Mouse (Mus musculus) thymus, adult 2 months (tissue): ENCODE results near the gene Arhgap23. TPM values are rescaled to one million over a fixed set of nuclear protein-coding genes. Genes with fewer than 3 reads are reported as not detected.

Experiments used
- DNase-seq: peaks from one replicate; pipeline ENCODE4 v3.0.0; 2021
- H3K27ac ChIP-seq: fragments of 200-500 bp; 2 replicates; pipeline ENCODE4 v1.5.1; 2012; ENCODE audit warnings: low read length, control low read depth; ENCODE audit not compliant: control insufficient read depth, insufficient read depth
- H3K27me3 ChIP-seq: fragments of 200-500 bp; 2 replicates; pipeline ENCODE4 v1.6.1; 2012; ENCODE audit warnings: mild to moderate bottlenecking, low read length, moderate library complexity, mixed read lengths; ENCODE audit not compliant: control insufficient read depth, insufficient read depth
- H3K36me3 ChIP-seq: fragments of 200-500 bp; 2 replicates; pipeline ENCODE4 v1.6.1; 2012; ENCODE audit warnings: mild to moderate bottlenecking, low read length, moderate library complexity; ENCODE audit not compliant: control insufficient read depth, insufficient read depth
- H3K4me1 ChIP-seq: fragments of 200-500 bp; replicated peaks from 2 replicates; pipeline ENCODE4 v1.6.1; 2012; ENCODE audit warnings: low read length; ENCODE audit not compliant: control insufficient read depth, insufficient read depth
- H3K4me3 ChIP-seq: fragments of 200-500 bp; 2 replicates; pipeline ENCODE4 v1.5.1; 2012; ENCODE audit warnings: mild to moderate bottlenecking, low read length, control low read depth, moderate library complexity; ENCODE audit not compliant: control insufficient read depth, insufficient read depth
- CTCF ChIP-seq: fragments of 200-500 bp; IDR thresholded peaks from 2 replicates; pipeline ENCODE4 v1.5.1; 2012; ENCODE audit warnings: mild to moderate bottlenecking, control low read depth, low read length, moderate library complexity, borderline replicate concordance; ENCODE audit not compliant: control insufficient read depth, poor library complexity, insufficient read depth; ENCODE audit errors: extremely low read depth
- POLR2A ChIP-seq: fragments of 200-500 bp; IDR thresholded peaks from 2 replicates; pipeline ENCODE4 v1.6.1; 2012; ENCODE audit warnings: mild to moderate bottlenecking, low read length, control low read depth, moderate library complexity; ENCODE audit not compliant: control insufficient read depth, poor library complexity, insufficient read depth; ENCODE audit errors: extremely low read depth
- WGBS: fragments of 180-500 bp; shearing (Covaris S2); methylation state at CpG from one replicate; pipeline ENCODE4 v1.1.7; 2018; 5-methylcytosine and 5-hydroxymethylcytosine counted together
- polyA plus RNA-seq: library from polyadenylated mRNA; depleted of rRNA; stranded (reverse); fragments of >200 nt; gene quantifications from 2 replicates; pipeline ENCODE4 v1.2.3, GENCODE M21; 2012

The Arhgap23 gene
- polyA plus RNA-seq, 1 experiment = 13.3 TPM

DNA sequence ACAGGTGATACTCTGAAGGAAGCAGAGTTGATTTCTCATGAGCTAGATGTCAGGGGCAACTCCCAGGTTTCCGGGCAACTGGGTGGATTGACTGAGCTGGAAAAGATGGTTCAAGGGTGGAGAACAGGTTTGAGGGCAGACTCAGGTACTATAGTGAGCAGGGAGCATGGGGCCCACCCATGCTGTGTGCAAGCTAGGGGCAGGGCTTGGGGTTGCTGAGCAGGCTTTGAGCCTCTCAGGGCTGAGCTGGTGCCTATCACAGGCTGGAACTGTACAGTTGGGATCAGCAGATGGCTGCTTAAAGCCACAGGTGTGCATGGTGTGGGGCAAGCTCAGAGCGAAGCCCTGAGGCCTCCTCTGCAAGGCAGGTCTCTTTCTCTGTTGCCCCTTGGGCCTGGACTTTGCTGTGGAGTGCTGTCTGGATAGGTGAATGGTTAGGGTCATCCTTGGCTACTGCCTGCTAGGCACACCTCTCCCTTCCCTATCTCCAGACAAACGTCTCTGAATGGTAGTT, 46.0 kb downstream of the Arhgap23 start:
- no peak for DNase-seq
- H3K36me3 ChIP-seq = no peaks in the 10 kb centered on the region
- TF ChIP-seq CTCF = no peak
- TF ChIP-seq POLR2A = no peak
- H3K4me1 ChIP-seq = no peaks in the 10 kb centered on the region
- no peak overlapping the region for H3K27ac ChIP-seq
- H3K4me3 ChIP-seq = no peak overlapping the region
- no peaks in the 10 kb centered on the region for H3K27me3 ChIP-seq
- 94% methylated on average over 3 of the region's 3 CpGs for WGBS

DNA sequence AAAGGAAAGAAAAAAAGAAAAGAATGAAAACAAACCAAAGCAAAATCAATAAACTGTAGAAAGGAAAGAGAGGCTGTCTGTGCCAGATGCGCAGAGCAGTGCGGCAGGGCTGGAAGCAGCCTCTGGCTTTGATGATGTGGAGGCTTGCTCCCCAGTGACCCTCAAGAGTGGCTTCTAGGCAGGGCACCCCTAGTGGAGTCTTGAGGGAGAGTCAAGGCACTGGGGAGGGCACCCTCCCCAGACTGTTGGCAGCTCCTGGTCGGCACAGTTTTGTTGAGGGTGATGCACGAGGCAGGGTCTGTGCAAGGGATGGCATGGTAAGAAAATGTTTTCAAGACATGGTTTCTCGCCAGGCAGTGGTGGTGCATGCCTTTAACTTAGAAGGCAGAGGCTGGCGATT, 47.2 kb downstream of the Arhgap23 start:
- TF ChIP-seq POLR2A (no peak), CTCF (no peak)
- H3K27ac ChIP-seq = no peak overlapping the region
- 94% methylated on average over 6 of the region's 6 CpGs for WGBS
- no peak for DNase-seq
- no peaks in the 10 kb centered on the region for H3K27me3 ChIP-seq
- no peaks in the 10 kb centered on the region for H3K36me3 ChIP-seq
- no peak overlapping the region for H3K4me3 ChIP-seq
- no peaks in the 10 kb centered on the region for H3K4me1 ChIP-seq

DNA sequence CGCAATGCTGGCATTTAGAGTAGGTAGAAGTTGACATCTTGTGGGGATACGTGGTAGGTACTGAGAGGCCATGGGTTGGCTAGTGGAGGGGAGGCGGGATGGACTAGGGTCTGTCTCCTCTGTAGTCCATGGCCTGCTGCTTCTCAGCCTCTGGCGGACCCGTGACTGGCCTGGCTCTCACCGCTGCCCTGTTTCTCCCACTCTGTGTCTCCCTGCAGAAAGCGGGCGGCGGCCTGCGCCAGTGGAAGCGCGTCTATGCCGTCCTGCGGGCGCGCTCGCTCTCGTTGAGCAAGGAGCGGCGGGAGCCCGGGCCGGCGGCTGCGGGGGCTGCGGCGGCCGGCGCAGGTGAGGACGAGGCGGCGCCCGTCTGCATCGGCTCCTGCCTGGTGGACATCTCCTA, 47.8 kb downstream of the Arhgap23 start:
- no peaks in the 10 kb centered on the region for H3K4me1 ChIP-seq
- H3K27ac ChIP-seq = no peak overlapping the region
- 97% methylated on average over 33 of the region's 33 CpGs for WGBS
- no peak overlapping the region for H3K4me3 ChIP-seq
- DNase-seq = no peak
- TF ChIP-seq CTCF (no peak), POLR2A (no peak)
- H3K27me3 ChIP-seq = no peaks in the 10 kb centered on the region
- H3K36me3 ChIP-seq = no peaks in the 10 kb centered on the region

DNA sequence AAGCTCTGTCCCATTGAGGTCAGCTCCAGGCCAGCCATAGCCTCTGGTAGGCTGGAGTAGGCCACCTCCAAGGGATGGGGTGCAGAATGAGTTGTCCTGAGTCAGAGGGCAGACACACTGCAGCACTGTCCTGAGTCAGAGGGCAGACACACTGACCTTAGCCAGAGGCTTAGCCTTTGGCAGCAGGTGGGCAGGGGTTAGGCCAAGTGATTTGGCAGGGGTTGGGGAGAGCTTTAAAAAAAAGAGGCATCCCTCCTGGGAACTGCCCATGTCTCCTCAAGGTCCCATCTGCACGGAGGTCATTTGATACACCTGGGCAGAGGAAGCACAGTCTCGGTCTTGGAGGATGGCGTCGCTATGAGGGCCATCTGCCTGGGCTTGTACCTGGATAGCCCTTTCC, 48.7 kb downstream of the Arhgap23 start:
- H3K4me1 ChIP-seq = no peaks in the 10 kb centered on the region
- no peak for DNase-seq
- H3K27me3 ChIP-seq = no peaks in the 10 kb centered on the region
- TF ChIP-seq CTCF = no peak
- no peak for TF ChIP-seq POLR2A
- WGBS = 96% methylated on average over 4 of the region's 4 CpGs
- H3K4me3 ChIP-seq = no peak overlapping the region
- no peaks in the 10 kb centered on the region for H3K36me3 ChIP-seq
- H3K27ac ChIP-seq = no peak overlapping the region

DNA sequence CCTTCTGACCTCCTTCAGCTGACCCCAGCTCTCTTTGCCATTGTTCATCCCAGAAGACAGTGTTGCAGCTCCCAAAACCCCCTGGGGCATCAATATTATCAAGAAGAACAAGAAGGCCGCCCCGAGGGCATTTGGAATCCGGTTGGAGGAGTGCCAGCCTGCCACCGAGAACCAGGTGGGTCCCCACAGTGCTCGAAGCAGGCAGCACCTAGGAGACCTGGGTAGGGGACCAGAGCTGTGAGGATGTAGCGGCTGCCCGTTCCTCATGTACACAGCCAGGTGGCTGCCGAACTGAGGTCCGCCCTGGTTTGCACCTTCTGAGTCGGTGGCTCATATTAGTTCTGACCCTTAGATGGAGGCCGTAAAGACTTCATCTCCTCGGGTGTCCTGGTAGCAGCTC, 50.6 kb downstream of the Arhgap23 start:
- DNase-seq = no peak
- no peaks in the 10 kb centered on the region for H3K4me1 ChIP-seq
- H3K27me3 ChIP-seq = no peaks in the 10 kb centered on the region
- no peak overlapping the region for H3K27ac ChIP-seq
- TF ChIP-seq CTCF = no peak
- TF ChIP-seq POLR2A = no peak
- no peak overlapping the region for H3K4me3 ChIP-seq
- H3K36me3 ChIP-seq = no peaks in the 10 kb centered on the region
- WGBS = 95% methylated on average over 12 of the region's 12 CpGs

DNA sequence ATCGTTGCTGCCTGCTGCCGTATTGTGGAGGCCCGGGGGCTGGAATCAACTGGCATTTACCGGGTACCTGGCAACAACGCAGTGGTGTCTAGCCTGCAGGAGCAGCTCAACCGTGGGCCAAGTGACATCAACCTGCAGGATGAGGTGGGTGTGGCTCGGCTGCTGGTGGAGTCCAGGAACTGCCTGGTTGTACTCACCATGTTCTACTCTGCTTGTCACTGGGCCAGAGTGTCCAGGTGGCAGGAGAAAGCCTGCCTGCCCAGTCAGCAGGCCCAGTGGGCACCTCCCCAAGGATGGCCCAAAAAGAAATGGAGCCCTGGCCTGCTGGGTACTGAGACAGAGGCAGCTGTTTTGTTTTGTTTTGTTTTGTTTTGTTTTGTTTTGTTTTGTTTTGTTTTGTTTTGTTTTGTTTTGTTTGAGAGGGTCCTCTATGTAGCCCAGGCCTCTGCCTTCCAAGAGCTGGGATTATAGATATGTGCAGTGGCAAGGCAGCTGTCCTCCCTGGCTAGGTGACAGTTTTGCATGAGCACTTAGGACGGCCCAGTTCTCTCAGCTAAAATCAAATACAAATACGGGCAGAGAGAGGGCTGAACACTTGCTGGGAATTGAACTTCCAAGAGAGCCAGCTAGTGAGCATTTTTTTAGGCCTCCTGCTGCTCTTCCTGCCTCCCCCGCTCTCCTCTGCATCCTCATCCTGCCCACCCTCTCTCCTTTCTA, 51.3 kb downstream of the Arhgap23 start:
- TF ChIP-seq POLR2A = no peak
- TF ChIP-seq CTCF = no peak
- no peaks in the 10 kb centered on the region for H3K36me3 ChIP-seq
- 93% methylated on average over 10 of the region's 10 CpGs for WGBS

More for the DNA sequence above, 51.3 kb downstream of the Arhgap23 start:
- Histone ChIP-seq H3K27ac (no peak overlapping the region), H3K27me3 (no peaks in the 10 kb centered on the region), H3K4me1 (no peaks in the 10 kb centered on the region), H3K4me3 (no peak overlapping the region)
- no peak for DNase-seq
